Mouse (Mus musculus) stomach, postnatal 0 days (tissue): ENCODE data around the gene Habp2. TPM values are rescaled to one million over a fixed set of nuclear protein-coding genes. Genes with fewer than 3 reads are reported as not detected.
A peak's percentile ranks its signal among the peaks of the same experiment; 100 is the strongest.

ENCODE experiments used
- ATAC-seq: fragments of 200-750 bp; cut with Nextera tagmentation; 2 replicates; pipeline ENCODE4 v1.8.0; 2017; ENCODE audit not compliant: low FRiP score, low TSS enrichment
- DNase-seq: peaks from one replicate; pipeline ENCODE4 v3.0.0-alpha.2; 2016; ENCODE audit warnings: low spot score
- H3K27ac ChIP-seq: fragments of 300-500 bp; sonication (generic); replicated peaks from 2 replicates; pipeline ENCODE4 v1.5.1; 2014; ENCODE audit warnings: mild to moderate bottlenecking, control low read depth
- H3K27me3 ChIP-seq: fragments of 300-500 bp; sonication (generic); 2 replicates; pipeline ENCODE4 v1.6.1; 2014; ENCODE audit warnings: low read length; ENCODE audit not compliant: control insufficient read depth, insufficient read depth
- H3K36me3 ChIP-seq: fragments of 300-500 bp; sonication (generic); 2 replicates; pipeline ENCODE4 v1.6.1; 2014; ENCODE audit warnings: low read length, mixed read lengths; ENCODE audit not compliant: control insufficient read depth, insufficient read depth
- H3K4me1 ChIP-seq: fragments of 300-500 bp; sonication (generic); replicated peaks from 2 replicates; pipeline ENCODE4 v1.6.1; 2014; ENCODE audit warnings: antibody characterized with exemption; ENCODE audit not compliant: control insufficient read depth, insufficient read depth
- H3K4me2 ChIP-seq: fragments of 300-500 bp; sonication (generic); replicated peaks from 2 replicates; pipeline ENCODE4 v1.6.1; 2014; ENCODE audit warnings: low read depth, mild to moderate bottlenecking, control low read depth, moderate library complexity
- H3K4me3 ChIP-seq: fragments of 300-500 bp; sonication (generic); 2 replicates; pipeline ENCODE4 v1.5.1; 2014; ENCODE audit warnings: low read depth, low read length, control low read depth
- H3K9ac ChIP-seq: fragments of 300-500 bp; sonication (generic); 2 replicates; pipeline ENCODE4 v1.6.1; 2014; ENCODE audit warnings: mild to moderate bottlenecking, low read length, control low read depth, mixed read lengths
- H3K9me3 ChIP-seq: fragments of 300-500 bp; sonication (generic); 2 replicates; pipeline ENCODE4 v1.6.1; 2016; ENCODE audit warnings: low read length; ENCODE audit not compliant: control insufficient read depth
- CTCF ChIP-seq: IDR thresholded peaks from 2 replicates; pipeline ENCODE4 v1.5.1; 2016; ENCODE audit warnings: antibody characterized with exemption, low read depth, mild to moderate bottlenecking, moderate library complexity
- EP300 ChIP-seq: optimal IDR thresholded peaks from 2 replicates; pipeline ENCODE3; 2016; ENCODE audit warnings: antibody characterized with exemption
- WGBS: fragments of 180-500 bp; shearing (Covaris S2); extraction: QIAGEN DNeasy Blood & Tissue Kit; methylation state at CpG from one replicate; pipeline ENCODE4 v1.1.7; 2014; 5-methylcytosine and 5-hydroxymethylcytosine counted together
- polyA plus RNA-seq: library from polyadenylated mRNA; unstranded; fragments of >200 nt; fragmentation: Nextera tagmentation; extraction: Ambion mirVana; gene quantifications from 2 replicates; pipeline ENCODE4 v1.2.1, GENCODE M21; 2015

Habp2 gene
- polyA plus RNA-seq, 1 experiment from 2014 or later, result 28.9 TPM

DNA sequence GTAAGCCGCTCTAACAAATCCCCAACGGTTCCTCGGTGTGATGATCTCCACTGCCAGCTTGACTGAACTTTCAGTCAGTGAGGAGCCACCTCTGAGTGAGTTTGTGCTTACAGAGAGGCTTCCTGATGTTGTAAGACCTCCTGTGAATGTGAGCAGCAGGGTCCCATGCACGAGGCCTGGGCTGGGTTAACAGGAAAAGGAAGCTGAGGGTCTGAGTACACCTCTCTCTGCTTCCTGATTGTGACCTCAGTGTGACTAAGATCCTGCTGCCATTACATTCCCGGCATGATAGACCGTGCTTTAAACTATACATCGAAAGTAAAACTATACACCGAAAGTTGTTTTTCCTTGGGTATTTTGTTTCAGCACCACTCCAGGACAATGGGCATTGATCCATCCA, 14.9 kb upstream of the Habp2 start:
- TF ChIP-seq EP300 (no peak), CTCF (no peak)
- Histone ChIP-seq H3K4me1 (no peaks in the 10 kb centered on the region), H3K36me3 (no peaks in the 10 kb centered on the region), H3K4me2 (no peak overlapping the region), H3K9ac (no peak overlapping the region), H3K9me3 (no peaks in the 10 kb centered on the region), H3K27me3 (no peaks in the 10 kb centered on the region), H3K27ac (no peak overlapping the region), H3K4me3 (no peak overlapping the region)
- DNase-seq (no peak), ATAC-seq (no peak)
- WGBS, result 72% methylated on average over 8 of the region's 8 CpGs

GRCm38 (mm10) chr19:56277140-56277804, 9.7 kb upstream of the Habp2 start:
- Histone ChIP-seq H3K9me3 (no peaks in the 10 kb centered on the region), H3K27me3 (no peaks in the 10 kb centered on the region), H3K4me2 (no peak overlapping the region), H3K27ac (no peak overlapping the region), H3K4me3 (no peak overlapping the region), H3K36me3 (no peaks in the 10 kb centered on the region), H3K9ac (no peak overlapping the region), H3K4me1 (no peaks in the 10 kb centered on the region)
- TF ChIP-seq EP300 (no peak), CTCF (peak; percentile 63)
- 67% methylated on average over 3 of the region's 3 CpGs for WGBS
- ATAC-seq (no peak; the same call in 1 of the 2 replicates), DNase-seq (no peak)

DNA sequence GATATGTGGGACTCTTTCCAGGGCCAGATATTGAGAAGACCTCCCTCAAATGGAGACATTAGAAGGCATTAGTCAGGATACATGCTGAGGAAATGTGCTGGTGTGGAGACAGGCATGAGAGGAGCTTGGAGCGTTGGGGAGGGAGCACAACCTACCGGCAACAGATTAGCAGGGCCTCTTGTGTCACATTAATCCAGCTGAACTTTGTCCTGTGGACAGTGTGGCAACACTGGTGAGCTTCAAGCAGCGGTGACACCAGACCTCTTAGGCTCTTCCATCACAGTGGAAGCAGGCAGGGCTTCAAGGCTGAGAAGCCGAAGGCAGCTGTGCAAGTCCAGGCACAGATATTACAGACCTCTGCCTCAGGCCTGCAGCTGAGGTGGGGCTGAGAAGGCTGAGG, 9.0 kb upstream of the Habp2 start:
- H3K27me3 ChIP-seq, result no peaks in the 10 kb centered on the region
- ATAC-seq, result no peak
- TF ChIP-seq EP300, result no peak
- TF ChIP-seq CTCF, result no peak
- H3K36me3 ChIP-seq, result no peaks in the 10 kb centered on the region
- H3K9me3 ChIP-seq, result no peaks in the 10 kb centered on the region
- H3K4me2 ChIP-seq, result no peak overlapping the region
- DNase-seq, result no peak
- 66% methylated on average over 4 of the region's 4 CpGs for WGBS
- no peak overlapping the region for H3K9ac ChIP-seq
- H3K4me1 ChIP-seq, result no peaks in the 10 kb centered on the region
- H3K27ac ChIP-seq, result no peak overlapping the region
- no peak overlapping the region for H3K4me3 ChIP-seq

DNA sequence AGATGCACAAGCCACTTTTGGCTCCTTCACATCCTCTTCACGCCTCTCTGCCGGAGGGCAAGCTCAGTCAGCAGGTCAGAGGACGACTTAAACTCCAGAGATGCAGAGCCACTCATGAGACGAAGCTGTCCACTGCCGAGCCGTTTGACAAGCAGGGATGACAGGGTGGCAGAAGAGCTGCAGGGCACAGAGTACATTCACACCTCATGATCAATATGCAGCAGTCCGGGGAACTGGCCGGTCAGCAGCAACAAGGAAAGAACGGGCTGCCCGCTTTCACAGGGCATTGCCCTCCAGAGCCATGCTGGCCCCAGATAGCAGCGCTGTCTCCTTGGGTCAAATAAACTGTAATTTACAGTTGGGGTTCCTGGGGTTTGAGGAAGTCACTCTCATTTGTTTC, 8.6 kb upstream of the Habp2 start:
- WGBS, result 88% methylated on average over 11 of the region's 11 CpGs
- DNase-seq, result no peak
- TF ChIP-seq CTCF, result no peak
- TF ChIP-seq EP300, result no peak
- Histone ChIP-seq H3K36me3 (no peaks in the 10 kb centered on the region), H3K27me3 (no peaks in the 10 kb centered on the region), H3K4me3 (no peak overlapping the region), H3K27ac (no peak overlapping the region), H3K9me3 (no peaks in the 10 kb centered on the region), H3K9ac (no peak overlapping the region), H3K4me2 (no peak overlapping the region), H3K4me1 (no peaks in the 10 kb centered on the region)
- no peak for ATAC-seq

- TF ChIP-seq CTCF (no peak), EP300 (no peak)
- Histone ChIP-seq H3K9me3 (no peaks in the 10 kb centered on the region), H3K27me3 (no peaks in the 10 kb centered on the region), H3K36me3 (no peaks in the 10 kb centered on the region), H3K4me2 (no peak overlapping the region), H3K9ac (no peak overlapping the region), H3K4me1 (no peaks in the 10 kb centered on the region), H3K4me3 (no peak overlapping the region), H3K27ac (no peak overlapping the region)
- no peak for ATAC-seq
- DNase-seq, result no peak
- WGBS, result 61% methylated on average over 4 of the region's 4 CpGs
Measured at GRCm38 (mm10) chr19:56285222-56285621, 1.7 kb upstream of the Habp2 start.

DNA sequence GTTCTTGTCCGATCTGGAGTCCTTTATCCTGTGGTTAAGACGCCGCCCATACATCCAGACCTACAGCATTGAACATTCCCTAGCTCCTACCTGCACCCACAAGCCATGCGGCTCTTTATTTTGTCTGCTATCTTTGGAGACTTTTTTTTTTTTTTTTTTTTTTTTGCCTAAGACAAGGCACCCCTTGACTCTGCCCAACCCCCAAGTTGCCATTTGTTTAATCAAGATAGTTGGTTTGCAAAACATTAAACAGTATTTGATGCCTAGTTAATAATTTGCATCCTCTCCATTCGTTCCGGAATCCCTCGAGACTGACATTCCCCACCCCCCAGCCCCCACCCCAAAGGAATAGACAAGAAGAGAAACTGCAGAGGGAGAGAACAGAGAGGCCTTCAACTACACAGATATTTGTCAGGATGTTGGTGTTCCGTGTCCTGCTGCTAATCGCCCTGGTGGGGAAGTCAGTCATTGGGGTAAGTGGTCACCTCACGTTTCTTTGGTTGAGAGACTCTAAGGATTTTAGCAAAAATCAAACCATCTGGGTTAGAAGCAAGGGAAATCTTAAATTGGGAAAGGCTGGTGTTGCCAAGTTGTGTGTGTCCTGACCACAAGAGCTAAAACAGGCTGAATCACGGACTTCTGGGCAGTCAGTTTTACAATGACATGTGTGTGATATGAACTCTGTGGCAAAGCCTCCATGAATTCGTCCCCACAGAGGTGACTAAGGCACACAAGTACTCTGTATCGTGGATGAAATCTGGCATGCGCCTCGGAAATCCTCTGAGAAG, 837 bp downstream of the Habp2 start:
- TF ChIP-seq EP300 (no peak), CTCF (no peak)
- peak overlapping the region; percentile 38 for H3K4me2 ChIP-seq
- DNase-seq (peak; percentile 37), ATAC-seq (peak; percentile 56; the same call in 1 of the 2 replicates)
- H3K9me3 ChIP-seq, result no peaks in the 10 kb centered on the region
- no peak overlapping the region for H3K4me3 ChIP-seq
- no peaks in the 10 kb centered on the region for H3K27me3 ChIP-seq
- H3K4me1 ChIP-seq, result no peaks in the 10 kb centered on the region
- H3K36me3 ChIP-seq, result no peaks in the 10 kb centered on the region
- WGBS, result 63% methylated on average over 15 of the region's 15 CpGs
- H3K27ac ChIP-seq, result 0 out of 2 replicates have a peak overlapping the region, but pooled peaks have one; percentile 30
- no peak overlapping the region for H3K9ac ChIP-seq
